Mouse (Mus musculus) stomach, postnatal 0 days (tissue): ENCODE measurements around the gene Hoxa2. TPM values are rescaled to one million over a fixed set of nuclear protein-coding genes. Genes with fewer than 3 reads are reported as not detected.

Experiments
- ATAC-seq: fragments of 200-750 bp; cut with Nextera tagmentation; 2 replicates; pipeline ENCODE4 v1.8.0; 2017; ENCODE audit not compliant: low FRiP score, low TSS enrichment
- DNase-seq: peaks from one replicate; pipeline ENCODE4 v3.0.0-alpha.2; 2016; ENCODE audit warnings: low spot score
- H3K27ac ChIP-seq: fragments of 300-500 bp; sonication (generic); replicated peaks from 2 replicates; pipeline ENCODE4 v1.5.1; 2014; ENCODE audit warnings: mild to moderate bottlenecking, control low read depth
- H3K27me3 ChIP-seq: fragments of 300-500 bp; sonication (generic); 2 replicates; pipeline ENCODE4 v1.6.1; 2014; ENCODE audit warnings: low read length; ENCODE audit not compliant: control insufficient read depth, insufficient read depth
- H3K36me3 ChIP-seq: fragments of 300-500 bp; sonication (generic); 2 replicates; pipeline ENCODE4 v1.6.1; 2014; ENCODE audit warnings: low read length, mixed read lengths; ENCODE audit not compliant: control insufficient read depth, insufficient read depth
- H3K4me1 ChIP-seq: fragments of 300-500 bp; sonication (generic); replicated peaks from 2 replicates; pipeline ENCODE4 v1.6.1; 2014; ENCODE audit warnings: antibody characterized with exemption; ENCODE audit not compliant: control insufficient read depth, insufficient read depth
- H3K4me2 ChIP-seq: fragments of 300-500 bp; sonication (generic); replicated peaks from 2 replicates; pipeline ENCODE4 v1.6.1; 2014; ENCODE audit warnings: low read depth, mild to moderate bottlenecking, control low read depth, moderate library complexity
- H3K4me3 ChIP-seq: fragments of 300-500 bp; sonication (generic); 2 replicates; pipeline ENCODE4 v1.5.1; 2014; ENCODE audit warnings: low read depth, low read length, control low read depth
- H3K9ac ChIP-seq: fragments of 300-500 bp; sonication (generic); 2 replicates; pipeline ENCODE4 v1.6.1; 2014; ENCODE audit warnings: mild to moderate bottlenecking, low read length, control low read depth, mixed read lengths
- H3K9me3 ChIP-seq: fragments of 300-500 bp; sonication (generic); 2 replicates; pipeline ENCODE4 v1.6.1; 2016; ENCODE audit warnings: low read length; ENCODE audit not compliant: control insufficient read depth
- CTCF ChIP-seq: IDR thresholded peaks from 2 replicates; pipeline ENCODE4 v1.5.1; 2016; ENCODE audit warnings: antibody characterized with exemption, low read depth, mild to moderate bottlenecking, moderate library complexity
- EP300 ChIP-seq: optimal IDR thresholded peaks from 2 replicates; pipeline ENCODE3; 2016; ENCODE audit warnings: antibody characterized with exemption
- WGBS: fragments of 180-500 bp; shearing (Covaris S2); extraction: QIAGEN DNeasy Blood & Tissue Kit; methylation state at CpG from one replicate; pipeline ENCODE4 v1.1.7; 2014; 5-methylcytosine and 5-hydroxymethylcytosine counted together
- polyA plus RNA-seq: library from polyadenylated mRNA; unstranded; fragments of >200 nt; fragmentation: Nextera tagmentation; extraction: Ambion mirVana; gene quantifications from 2 replicates; pipeline ENCODE4 v1.2.1, GENCODE M21; 2015

The Hoxa2 gene
- polyA plus RNA-seq, 1 experiment from 2014 or later, result 5.3 TPM

GRCm38 (mm10) chr6:52158276-52159051, 6.2 kb downstream of the Hoxa2 start, which contains the start of gene Hoxa1:
Gene Hoxa1 (minus strand): TSS chr6:52158317.
- peak within 1 kb of the TSS; percentile 92 for H3K27ac ChIP-seq
- no peaks in the 10 kb centered on the region for H3K36me3 ChIP-seq
- no peaks in the 10 kb centered on the region for H3K4me1 ChIP-seq
- H3K27me3 ChIP-seq, result no peaks in the 10 kb centered on the region; the same call in 1 of the 2 replicates
- 1% methylated on average over 50 of the region's 55 CpGs for WGBS
- H3K4me3 ChIP-seq, result peak within 1 kb of the TSS; percentile 70
- peak within 1 kb of the TSS; percentile 91 for H3K4me2 ChIP-seq
- TF ChIP-seq CTCF (no peak), EP300 (no peak)
- ATAC-seq (peak; percentile 89), DNase-seq (peak; percentile 82)
- no peaks in the 10 kb centered on the region for H3K9me3 ChIP-seq
- H3K9ac ChIP-seq, result peak within 1 kb of the TSS; percentile 78

- ATAC-seq (no peak), DNase-seq (no peak)
- no peaks in the 10 kb centered on the region for H3K27me3 ChIP-seq
- H3K4me2 ChIP-seq, result peak overlapping the region; percentile 91
- H3K9ac ChIP-seq, result no peak overlapping the region
- H3K9me3 ChIP-seq, result no peaks in the 10 kb centered on the region
- no peak for TF ChIP-seq CTCF
- TF ChIP-seq EP300, result no peak
- H3K4me3 ChIP-seq, result peak overlapping the region; percentile 70
- H3K27ac ChIP-seq, result no peak overlapping the region
- no peaks in the 10 kb centered on the region for H3K4me1 ChIP-seq
- WGBS, result 8% methylated on average over 32 of the region's 32 CpGs
- H3K36me3 ChIP-seq, result no peaks in the 10 kb centered on the region
Observed at GRCm38 (mm10) chr6:52157466-52158275, 7.0 kb downstream of the Hoxa2 start.

GRCm38 (mm10) chr6:52156551-52157200, 8.0 kb downstream of the Hoxa2 start:
- Histone ChIP-seq H3K4me3 (no peak overlapping the region), H3K4me1 (no peaks in the 10 kb centered on the region), H3K9ac (no peak overlapping the region), H3K27me3 (0 out of 2 replicates have a peak, but pooled peaks cover 2% of the 10 kb centered on the region), H3K36me3 (no peaks in the 10 kb centered on the region), H3K27ac (no peak overlapping the region), H3K9me3 (no peaks in the 10 kb centered on the region), H3K4me2 (no peak overlapping the region)
- DNase-seq (no peak), ATAC-seq (no peak)
- TF ChIP-seq EP300, result no peak
- TF ChIP-seq CTCF, result no peak
- 54% methylated on average over 20 of the region's 20 CpGs for WGBS

GRCm38 (mm10) chr6:52155471-52155870, 9.2 kb downstream of the Hoxa2 start:
- Histone ChIP-seq H3K4me1 (no peaks in the 10 kb centered on the region), H3K4me2 (no peak overlapping the region), H3K27ac (no peak overlapping the region), H3K27me3 (0 out of 2 replicates have a peak, but pooled peaks cover 2% of the 10 kb centered on the region), H3K4me3 (no peak overlapping the region), H3K9me3 (no peaks in the 10 kb centered on the region), H3K9ac (no peak overlapping the region), H3K36me3 (no peaks in the 10 kb centered on the region)
- ATAC-seq (no peak), DNase-seq (no peak)
- 66% methylated on average over 3 of the region's 3 CpGs for WGBS
- TF ChIP-seq CTCF (no peak), EP300 (no peak)

GRCm38 (mm10) chr6:52154044-52154443, 10.6 kb downstream of the Hoxa2 start:
- Histone ChIP-seq H3K4me1 (no peaks in the 10 kb centered on the region), H3K36me3 (no peaks in the 10 kb centered on the region), H3K4me3 (no peak overlapping the region), H3K9me3 (no peaks in the 10 kb centered on the region), H3K9ac (no peak overlapping the region), H3K4me2 (no peak overlapping the region), H3K27ac (no peak overlapping the region), H3K27me3 (0 out of 2 replicates have a peak, but pooled peaks cover 2% of the 10 kb centered on the region)
- no peak for DNase-seq
- no peak for TF ChIP-seq EP300
- TF ChIP-seq CTCF, result no peak
- WGBS, result 77% methylated on average over 5 of the region's 5 CpGs
- no peak for ATAC-seq
